7 mouse cellular contexts compared by ENCODE assay signal in the genomic region with DNA sequence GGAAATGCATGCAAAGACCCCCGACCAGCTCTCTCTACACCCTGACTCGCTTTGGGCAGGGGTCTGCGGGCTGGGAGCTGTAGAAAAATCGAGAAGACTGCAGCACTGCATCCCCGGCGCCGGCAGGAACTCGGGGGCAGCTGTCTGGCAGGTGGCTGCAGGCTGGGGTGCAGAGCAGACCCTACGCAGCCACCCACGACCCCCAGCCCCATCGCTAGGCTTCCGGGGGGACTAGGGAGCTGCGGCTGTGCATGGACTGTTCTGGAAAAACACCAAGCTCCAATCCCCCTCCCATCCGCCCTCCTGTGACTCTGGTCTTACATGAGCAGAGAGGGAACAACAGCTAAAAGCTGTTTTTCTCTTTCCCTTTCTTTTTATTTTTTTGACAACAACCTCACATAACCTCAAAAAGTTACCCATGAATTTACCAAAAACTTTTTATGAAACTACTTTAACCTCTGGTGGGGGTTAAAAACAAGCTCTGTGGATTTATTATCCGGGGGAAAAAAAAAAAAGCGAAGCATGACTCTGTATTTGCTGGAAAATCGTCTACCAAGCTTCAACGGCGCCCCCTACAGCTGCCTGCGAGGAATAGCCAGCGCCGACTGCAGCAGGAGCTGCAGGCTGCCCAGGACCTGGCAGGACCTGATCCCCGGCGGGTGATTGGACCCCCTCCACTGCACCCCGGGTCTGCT. TPM values are rescaled to one million over a fixed set of nuclear protein-coding genes. Genes with fewer than 3 reads are reported as not detected.
A peak's percentile ranks its signal among the peaks of the same experiment; 100 is the strongest.
DNase-seq lines count a peak whose midpoint lies in the region; ATAC-seq and TF ChIP-seq lines count a peak whose summit lies in the region.

No protein-coding gene starts in this region.

- H3K9ac ChIP-seq in embryonic facial prominence, embryonic 12.5 days, result peak overlapping the region; percentile 55
- H3K9ac ChIP-seq in limb, embryonic 12.5 days (replicated peaks), result peak overlapping the region; percentile 50
- H3K9ac ChIP-seq in midbrain, embryonic 14.5 days (replicated peaks; ENCODE audit: low read length), result peak overlapping the region; percentile 51; the same call in 1 of the 2 replicates

- TF ChIP-seq POLR2A in kidney, adult 2 months (IDR thresholded peaks at IDR 0.05; ENCODE audit: low read depth, low read length), result no peak

- peak overlapping the region; percentile 89 for H3K4me2 ChIP-seq in embryonic facial prominence, embryonic 12.5 days (replicated peaks)
- peak overlapping the region; percentile 94 for H3K4me2 ChIP-seq in limb, embryonic 12.5 days
- H3K4me2 ChIP-seq in midbrain, embryonic 14.5 days (ENCODE audit: low read length), result peak overlapping the region; percentile 96

- no peaks in the 10 kb centered on the region for H3K36me3 ChIP-seq in embryonic facial prominence, embryonic 12.5 days
- no peaks in the 10 kb centered on the region for H3K36me3 ChIP-seq in kidney, adult 2 months (ENCODE audit: control insufficient read depth, insufficient read depth, low read length)
- H3K36me3 ChIP-seq in limb, embryonic 12.5 days, result no peaks in the 10 kb centered on the region
- no peaks in the 10 kb centered on the region for H3K36me3 ChIP-seq in midbrain, embryonic 14.5 days (ENCODE audit: control insufficient read depth, insufficient read depth, low read length)

- ATAC-seq in embryonic facial prominence, embryonic 12.5 days (ENCODE audit: insufficient number of reproducible peaks, insufficient read depth, low FRiP score, low TSS enrichment), result peak; percentile 72
- peak; percentile 73 for ATAC-seq in limb, embryonic 12.5 days (ENCODE audit: insufficient number of reproducible peaks, insufficient read depth, low FRiP score, low TSS enrichment, low read depth)
- peak; percentile 81 for ATAC-seq in midbrain, embryonic 14.5 days (ENCODE audit: low FRiP score, low TSS enrichment)

- H3K9me3 ChIP-seq in embryonic facial prominence, embryonic 12.5 days, result no peaks in the 10 kb centered on the region
- no peaks in the 10 kb centered on the region for H3K9me3 ChIP-seq in limb, embryonic 12.5 days
- H3K9me3 ChIP-seq in midbrain, embryonic 14.5 days (ENCODE audit: control insufficient read depth, low read length), result no peaks in the 10 kb centered on the region

- WGBS in embryonic facial prominence, embryonic 12.5 days, result under 1% methylated on average over 25 of the region's 25 CpGs
- WGBS in kidney, adult 2 months, result 2% methylated on average over 25 of the region's 25 CpGs
- WGBS in limb, embryonic 12.5 days, result under 1% methylated on average over 25 of the region's 25 CpGs
- WGBS in midbrain, embryonic 14.5 days, result under 1% methylated on average over 25 of the region's 25 CpGs

- peak overlapping the region; percentile 74; the same call in 1 of the 2 replicates for H3K27ac ChIP-seq in embryonic facial prominence, embryonic 12.5 days
- H3K27ac ChIP-seq in kidney, adult 2 months (ENCODE audit: insufficient read depth, low read depth, low read length), result 0 out of 2 replicates have a peak overlapping the region, but pooled peaks have one; percentile 34
- peak overlapping the region; percentile 70 for H3K27ac ChIP-seq in limb, embryonic 12.5 days
- H3K27ac ChIP-seq in midbrain, embryonic 14.5 days (replicated peaks; ENCODE audit: low read depth, low read length), result peak overlapping the region; percentile 42

- 0 out of 2 replicates have a peak, but pooled peaks cover 11% of the 10 kb centered on the region for H3K27me3 ChIP-seq in embryonic facial prominence, embryonic 12.5 days
- H3K27me3 ChIP-seq in kidney, adult 2 months (replicated peaks; ENCODE audit: control insufficient read depth, insufficient read depth, low read length), result no peaks in the 10 kb centered on the region
- H3K27me3 ChIP-seq in limb, embryonic 12.5 days, result peaks cover 21% of the 10 kb centered on the region
- peaks cover 6% of the 10 kb centered on the region; the same call in 1 of the 2 replicates for H3K27me3 ChIP-seq in midbrain, embryonic 14.5 days (ENCODE audit: control insufficient read depth, insufficient read depth, low read length)

- peak; percentile 79 for TF ChIP-seq CTCF in kidney, adult 2 months (conservative IDR thresholded peaks at IDR 0.05; ENCODE audit: insufficient read depth, insufficient read length, low read depth, low read length)

- H3K4me1 ChIP-seq in embryonic facial prominence, embryonic 12.5 days, result peaks cover 22% of the 10 kb centered on the region
- no peaks in the 10 kb centered on the region for H3K4me1 ChIP-seq in kidney, adult 2 months (ENCODE audit: control insufficient read depth, insufficient read depth, low read length)
- H3K4me1 ChIP-seq in limb, embryonic 12.5 days (replicated peaks), result peaks cover 28% of the 10 kb centered on the region
- peaks cover 16% of the 10 kb centered on the region; the same call in 1 of the 2 replicates for H3K4me1 ChIP-seq in midbrain, embryonic 14.5 days (ENCODE audit: control insufficient read depth, insufficient read depth, low read length)

- DNase-seq in adrenal gland, postnatal 36 days, result peak; percentile 89 to 91
- DNase-seq in heart, adult 18-20 months, result peak; percentile 88 to 96
- DNase-seq in kidney, adult 2 months, result peak; percentile 89
- DNase-seq in midbrain, embryonic 14.5 days, result peak; percentile 97
- DNase-seq in spleen, adult 12 weeks (ENCODE audit: low spot score), result peak; percentile 57

- H3K4me3 ChIP-seq in embryonic facial prominence, embryonic 12.5 days, result peak overlapping the region; percentile 39
- H3K4me3 ChIP-seq in kidney, adult 2 months (ENCODE audit: insufficient read depth, low read depth, low read length), result peak overlapping the region; percentile 54
- peak overlapping the region; percentile 43 for H3K4me3 ChIP-seq in limb, embryonic 12.5 days (replicated peaks)
- H3K4me3 ChIP-seq in midbrain, embryonic 14.5 days (replicated peaks; ENCODE audit: low read depth, low read length), result peak overlapping the region; percentile 36

RNA-seq across cellular contexts. Expression of a gene that starts 30.4 kb away (rescaled TPM):
- total RNA-seq in adrenal gland, postnatal 36 days (2021), result under 1 TPM; 0.03 to 0.10 TPM
- polyA plus RNA-seq in embryonic facial prominence, embryonic 12.5 days (2016; fragmentation: Nextera tagmentation; extraction: Ambion mirVana), result not detected in 2 replicates
- total RNA-seq in heart, adult 18-20 months (2021), result under 1 TPM; 0.07 to 0.59 TPM
- 0.03 and 0.34 TPM in 2 replicates for polyA plus RNA-seq in kidney, adult 2 months (2012; rRNA removed)
- 0.03 TPM in 1 of 2 replicates, not detected in the other for polyA plus RNA-seq in limb, embryonic 12.5 days (2016; fragmentation: Nextera tagmentation; extraction: Ambion mirVana)
- polyA plus RNA-seq in midbrain, embryonic 14.5 days (2014; fragmentation: Nextera tagmentation; extraction: Ambion mirVana), result not detected in 2 replicates

Comparison
In these comparisons a context has a peak if more than half of its experiments do, and no peak if none do; other contexts are left out.
1. Peak in every context shown above with its lines: DNase-seq, ATAC-seq, H3K4me3 ChIP-seq and H3K27ac ChIP-seq.